Mouse (Mus musculus): ENCODE data around the gene Ap2m1.

Ap2m1 gene

DNA sequence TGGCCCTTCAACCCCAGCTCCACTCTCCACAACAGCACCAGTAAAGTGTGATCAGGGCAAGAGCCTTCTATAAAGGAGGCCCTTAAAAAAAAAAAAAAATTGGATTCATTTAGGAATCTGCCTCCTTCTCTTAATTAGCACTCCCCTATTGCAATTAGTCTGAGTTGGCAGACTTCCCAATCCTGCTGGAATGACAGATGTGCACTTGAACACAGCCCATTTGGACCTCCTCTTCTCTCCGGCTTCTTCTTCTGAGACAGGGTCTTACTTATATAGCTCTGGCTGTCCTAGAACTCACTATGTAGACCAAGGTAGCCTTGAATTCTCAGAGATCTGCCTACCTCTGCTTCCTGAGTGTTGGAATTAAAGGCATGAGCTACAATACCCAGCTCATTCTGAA, 5.9 kb upstream of the Ap2m1 start:
- DNase-seq (ENCODE audit: low spot score in 2 of 2), result no peak

GRCm38 (mm10) chr16:20530941-20531340, 4.3 kb upstream of the Ap2m1 start:
- DNase-seq (ENCODE audit: low spot score in 2 of 2), result no peak

DNA sequence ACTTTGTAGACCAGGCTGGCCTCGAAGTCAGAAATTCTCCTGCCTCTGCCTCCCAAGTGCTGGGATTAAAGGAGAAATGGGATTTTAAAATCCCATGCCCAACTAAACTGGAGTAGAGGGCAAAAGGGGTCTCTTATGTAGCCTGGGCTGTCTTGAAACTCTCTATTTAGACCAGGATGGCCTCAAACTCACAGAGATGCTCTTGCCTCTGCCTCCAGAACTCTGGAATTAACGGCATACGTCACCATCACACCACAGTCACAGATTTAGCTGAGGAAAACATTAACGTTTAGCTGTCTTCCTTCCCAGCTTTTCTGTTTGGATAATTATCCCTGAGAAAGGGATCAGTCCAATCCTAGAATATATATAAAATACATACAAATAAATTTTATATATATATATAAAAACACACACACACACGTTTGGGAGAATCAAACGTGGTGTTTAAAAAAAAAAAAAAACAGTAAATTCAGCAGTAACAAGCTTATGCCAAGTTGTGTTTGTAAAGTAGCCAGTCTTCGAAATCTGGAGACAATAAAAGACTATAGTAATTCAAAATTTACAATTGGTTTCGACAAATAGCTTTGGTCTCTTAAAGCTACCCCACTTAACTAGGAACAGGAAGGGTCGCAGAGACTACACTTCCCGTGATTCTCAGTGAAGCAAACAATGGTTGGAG, 522 bp upstream of the Ap2m1 start:
- no peak for DNase-seq (ENCODE audit: low spot score in 2 of 2)

DNA sequence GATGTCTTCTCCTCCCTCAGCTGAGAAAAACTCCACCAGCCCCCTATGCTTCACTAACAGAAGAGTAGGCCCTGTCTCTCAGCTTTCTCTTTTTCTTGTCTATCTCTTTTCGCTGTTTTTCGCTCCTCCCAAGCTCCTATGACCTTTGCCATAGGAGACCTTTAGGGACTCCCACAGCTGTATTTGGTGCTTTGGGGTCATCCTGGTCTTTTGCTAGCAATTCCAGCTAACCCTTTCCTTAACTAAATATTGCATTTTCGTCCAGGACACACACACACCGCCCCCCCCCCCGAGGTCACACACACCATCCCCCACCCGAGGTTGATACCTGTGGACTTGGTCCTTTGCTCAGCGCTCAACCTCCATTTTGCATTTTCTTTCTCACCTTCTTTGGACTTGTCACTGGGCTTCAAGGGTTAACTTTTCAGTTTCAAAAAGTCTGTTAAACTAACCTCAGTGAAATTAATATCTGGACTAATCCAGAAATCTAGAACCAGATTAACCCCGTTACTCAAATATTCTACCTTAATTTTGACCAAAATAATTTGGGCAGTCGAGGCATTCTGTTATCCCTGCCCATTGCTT, 895 bp downstream of the Ap2m1 start:
- DNase-seq (ENCODE audit: low spot score in 2 of 2), result no peak

DNA sequence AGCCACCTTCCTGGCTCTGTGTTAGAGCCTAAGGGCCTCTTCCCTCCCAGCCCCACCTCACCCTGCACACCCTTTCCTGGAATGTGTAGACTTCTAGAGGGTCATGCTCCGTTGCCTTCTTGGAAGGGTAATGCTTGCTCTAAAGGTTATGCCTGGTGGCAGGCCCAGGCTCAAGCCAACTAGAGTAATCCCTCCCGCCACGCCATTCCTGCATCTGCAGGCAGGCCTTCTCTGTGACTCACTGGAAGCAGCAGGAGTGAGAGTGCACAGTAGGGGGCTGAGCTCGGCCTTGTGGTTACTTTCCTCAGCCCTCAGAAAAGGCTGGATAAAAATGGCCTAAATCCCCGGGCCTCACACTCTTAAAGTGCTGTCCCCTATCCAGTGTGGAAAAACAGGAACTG, 1.8 kb downstream of the Ap2m1 start:
- DNase-seq (ENCODE audit: low spot score in 2 of 2), result peak in 1 of 2 experiments; percentile 33

DNA sequence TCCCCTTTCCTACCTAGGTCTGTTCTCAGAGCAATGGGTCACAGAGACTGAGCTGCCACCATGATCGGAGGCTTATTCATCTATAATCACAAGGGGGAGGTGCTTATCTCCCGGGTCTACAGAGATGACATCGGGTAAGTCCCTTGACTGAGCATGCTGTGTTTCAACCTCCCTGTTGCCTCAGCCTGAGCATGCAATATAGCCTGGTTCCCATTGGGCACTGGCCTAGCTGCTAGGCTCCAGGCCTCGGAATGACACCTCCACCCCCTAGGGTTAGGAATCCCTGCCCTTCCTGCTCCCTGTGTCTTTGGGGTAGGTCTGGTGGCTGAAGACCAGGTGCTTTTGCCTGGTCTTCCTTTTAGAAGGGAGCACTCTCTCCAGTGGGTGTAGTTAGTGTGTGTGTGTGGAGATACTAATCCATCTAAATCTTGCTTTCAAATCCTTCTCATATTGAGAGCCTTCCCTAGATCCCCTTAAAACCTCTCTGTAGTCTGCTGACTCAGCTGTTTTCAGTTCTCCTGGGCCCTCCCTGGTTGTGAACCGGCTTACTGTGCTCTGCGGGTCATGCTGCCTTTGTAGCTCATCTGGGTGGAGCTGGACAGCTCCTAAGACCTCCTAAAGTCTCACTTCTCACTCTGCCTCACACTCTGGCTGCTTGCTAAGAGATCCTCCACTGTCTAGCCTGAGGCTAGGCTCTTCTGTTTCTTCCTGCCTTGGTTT, 2.5 kb downstream of the Ap2m1 start:
- DNase-seq (ENCODE audit: low spot score in 2 of 2), result no peak

- DNase-seq (ENCODE audit: low spot score in 2 of 2), result no peak
Measured at GRCm38 (mm10) chr16:20539649-20540048, 4.4 kb downstream of the Ap2m1 start.

GRCm38 (mm10) chr16:20540438-20540837, 5.2 kb downstream of the Ap2m1 start:
- DNase-seq (ENCODE audit: low spot score in 2 of 2), result no peak

DNA sequence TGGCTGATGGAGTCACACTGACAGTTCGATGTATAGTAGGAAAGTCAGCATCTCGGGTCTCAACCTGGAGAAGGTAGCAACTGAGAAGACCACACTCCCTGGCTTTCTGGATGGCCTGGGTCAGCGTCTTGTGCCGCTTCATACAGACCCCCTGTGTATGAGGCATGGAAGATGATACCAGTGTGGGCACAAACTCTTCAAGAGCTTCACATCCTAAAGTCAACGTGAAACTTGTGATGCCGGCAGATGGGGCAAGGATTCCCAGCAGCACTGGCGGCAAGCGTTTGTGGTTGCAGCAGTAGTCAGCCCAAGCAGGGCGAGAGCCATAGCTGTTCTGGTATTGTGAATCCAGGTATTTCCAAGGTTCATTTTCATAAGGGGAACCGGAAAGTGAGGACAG, 10.4 kb downstream of the Ap2m1 start:
- DNase-seq (ENCODE audit: low spot score in 2 of 2), result no peak

DNA sequence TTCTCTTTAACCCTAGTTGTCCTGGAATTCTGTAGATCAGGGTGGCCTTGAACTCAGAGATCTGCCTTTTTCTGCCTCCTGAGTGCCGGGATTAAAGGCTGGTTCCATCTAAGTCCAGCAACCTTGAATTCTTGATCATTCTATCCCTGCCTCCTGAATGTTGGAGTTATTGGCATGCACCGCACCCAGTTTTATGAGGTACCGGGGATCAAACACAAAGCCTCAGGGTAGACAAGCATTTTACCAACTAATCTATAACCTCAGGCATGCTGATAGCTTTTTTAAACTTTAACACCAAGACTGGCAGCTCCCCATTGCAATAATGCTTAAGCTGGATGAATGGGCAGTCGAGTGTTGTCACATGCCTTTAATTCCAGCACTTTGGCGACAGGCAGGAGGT, 12.1 kb downstream of the Ap2m1 start:
- no peak for DNase-seq (ENCODE audit: low spot score in 2 of 2)

DNA sequence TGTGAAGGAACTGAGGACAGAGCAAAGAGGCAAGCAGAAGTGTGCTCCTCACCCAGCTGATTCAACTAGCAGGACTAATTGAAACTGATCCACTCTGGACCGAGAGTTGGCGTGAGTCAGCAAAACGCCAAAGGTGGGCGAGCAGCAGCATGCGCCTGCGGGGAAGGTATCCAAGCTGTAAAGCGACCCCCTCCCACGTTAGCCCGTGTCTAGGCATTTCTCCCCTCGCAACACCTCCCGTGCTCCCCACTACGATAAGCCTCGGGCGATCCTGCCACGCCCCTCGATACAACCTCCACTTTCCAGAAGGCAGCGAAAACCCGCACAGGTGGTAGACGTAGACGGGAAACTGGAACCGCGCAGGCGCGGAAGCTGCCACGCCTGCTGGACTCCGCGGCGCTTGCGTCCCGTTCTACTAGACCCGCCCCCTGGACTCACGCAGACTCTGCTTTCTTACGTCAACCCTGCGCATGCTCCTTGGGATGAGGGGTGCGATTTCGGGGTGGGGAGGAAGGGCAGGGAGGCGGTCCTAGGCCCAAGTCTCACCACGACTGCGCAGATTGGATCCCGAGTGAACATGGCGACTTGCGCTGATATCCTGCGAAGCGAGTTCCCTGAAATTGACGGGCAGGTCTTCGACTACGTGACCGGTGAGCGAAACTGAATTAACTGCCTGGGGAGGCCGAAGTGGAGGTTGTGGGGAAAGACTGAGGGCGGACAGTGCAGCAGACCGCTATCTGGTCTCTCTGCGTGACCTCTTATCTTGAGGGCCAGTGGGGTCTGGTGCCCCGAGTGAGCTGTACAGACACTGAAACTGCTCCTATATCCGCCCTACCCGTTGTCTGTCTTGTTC, 13.0 kb downstream of the Ap2m1 start, which contains the start of gene Abcf3:
Gene Abcf3, plus strand, starts transcription at position 482 of the 853 bp plus-strand sequence.
- DNase-seq (ENCODE audit: low spot score in 2 of 2), result peak; percentile 97 to 98

DNA sequence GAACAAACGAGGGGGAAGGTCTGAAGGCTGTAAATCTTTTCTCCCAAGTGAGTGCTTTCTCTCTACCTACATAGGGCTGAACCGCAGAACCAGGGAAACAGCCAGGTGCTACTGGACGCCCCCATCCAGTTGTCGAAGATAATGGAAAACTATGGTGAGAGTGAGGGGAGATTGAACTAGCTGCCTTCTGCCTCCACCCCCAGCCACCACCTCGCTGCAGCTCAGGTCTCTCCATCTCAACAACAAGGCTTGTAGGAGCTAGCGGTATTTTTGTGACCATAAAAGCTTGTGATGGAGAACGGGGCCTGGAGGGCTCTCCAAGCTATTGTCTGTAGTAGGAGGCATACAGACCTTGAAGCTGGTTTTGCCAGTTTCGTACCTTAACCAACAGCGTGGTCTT, 13.9 kb downstream of the Ap2m1 start:
- DNase-seq (ENCODE audit: low spot score in 2 of 2), result no peak

DNA sequence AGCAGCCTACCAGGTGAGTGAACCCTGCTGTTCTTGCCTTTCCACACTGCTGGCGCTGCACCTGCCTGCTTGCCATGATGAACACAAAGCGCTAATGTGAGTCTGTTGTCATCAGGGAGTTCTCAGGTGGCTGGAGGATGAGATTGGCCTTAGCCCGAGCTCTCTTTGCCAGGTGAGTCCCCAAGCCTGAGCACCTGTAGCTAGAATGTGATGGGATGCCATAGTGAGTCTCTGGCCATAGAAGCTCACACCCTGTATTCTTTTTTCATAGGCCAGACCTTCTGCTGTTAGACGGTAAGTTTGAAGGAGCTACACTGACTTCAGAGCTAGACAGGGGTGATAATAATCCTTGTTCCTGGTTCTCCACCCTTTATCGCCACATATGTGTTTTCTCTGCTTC, 16.4 kb downstream of the Ap2m1 start:
- no peak for DNase-seq (ENCODE audit: low spot score in 2 of 2)

GRCm38 (mm10) chr16:20552594-20552993, 17.3 kb downstream of the Ap2m1 start:
- DNase-seq (ENCODE audit: low spot score in 2 of 2), result no peak

DNA sequence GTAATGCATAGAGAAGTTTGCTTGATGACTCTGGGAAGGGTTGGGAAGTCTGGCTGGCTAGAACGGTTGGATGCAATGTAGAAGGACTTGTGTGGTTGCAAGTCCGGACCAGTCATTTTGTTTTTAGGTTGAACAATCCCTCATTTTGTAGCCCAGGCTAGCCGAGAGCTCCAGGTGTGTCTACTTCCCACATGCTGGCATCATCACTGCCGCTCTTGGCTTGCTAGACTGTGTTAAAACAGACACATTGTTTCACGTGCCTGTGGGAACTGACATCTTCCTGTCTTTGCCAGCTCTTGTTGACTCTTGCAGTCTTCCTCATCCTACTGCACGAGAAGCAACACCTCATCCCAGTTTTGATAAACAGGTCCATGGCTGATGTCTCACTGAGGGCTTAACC, 19.7 kb downstream of the Ap2m1 start:
- DNase-seq (ENCODE audit: low spot score in 2 of 2), result no peak

DNA sequence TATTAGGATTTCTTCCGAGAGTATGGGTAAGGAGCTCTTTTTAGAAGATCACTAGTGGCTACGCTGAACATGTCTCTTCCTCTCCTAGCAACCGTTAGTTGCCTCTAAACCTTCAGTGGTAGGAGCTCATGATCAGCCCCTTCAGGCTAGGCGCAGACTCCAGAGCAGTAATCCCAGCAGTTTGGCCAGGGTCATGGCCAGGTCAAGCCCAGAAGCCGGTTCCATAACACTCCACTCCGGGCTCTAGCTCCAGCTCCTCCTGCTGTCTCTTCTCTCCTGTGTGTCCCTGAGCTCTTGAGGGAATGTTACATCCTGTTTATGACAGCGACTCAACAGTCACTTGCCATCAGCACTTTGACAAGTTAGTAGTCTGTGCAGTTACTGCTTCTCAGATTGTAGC, 22.1 kb downstream of the Ap2m1 start:
- no peak for DNase-seq (ENCODE audit: low spot score in 2 of 2)

DNA sequence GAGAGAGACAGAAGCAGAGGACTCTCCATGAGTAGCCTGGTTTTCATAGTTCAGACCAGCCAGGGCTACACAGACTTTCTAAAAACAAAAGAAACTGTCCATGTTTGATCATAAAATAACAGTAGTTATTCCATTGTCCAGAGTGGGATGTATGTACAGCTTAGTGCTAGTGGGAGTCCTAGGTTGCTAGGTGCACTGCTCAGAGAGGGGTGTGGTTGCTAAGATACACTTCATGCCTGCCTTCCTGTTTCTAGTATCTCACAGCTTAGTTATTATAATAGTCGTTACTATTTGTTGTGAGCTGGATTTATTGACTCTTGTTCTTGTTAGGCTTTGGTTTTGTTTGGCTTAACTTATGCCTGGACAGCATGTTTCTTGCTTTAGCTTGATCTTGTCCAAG, 29.8 kb downstream of the Ap2m1 start:
- DNase-seq (ENCODE audit: low spot score in 2 of 2), result no peak

- peak; percentile 36 to 52 for DNase-seq (ENCODE audit: low spot score in 2 of 2)
Measured at GRCm38 (mm10) chr16:20589366-20589938, 54.2 kb downstream of the Ap2m1 start, which contains the start of gene Vwa5b2. Vwa5b2 (plus strand) TSS chr16:20589471.

GRCm38 (mm10) chr16:20589939-20590679, 54.8 kb downstream of the Ap2m1 start:
- DNase-seq (ENCODE audit: low spot score in 2 of 2), result peak; percentile 54 to 66

DNA sequence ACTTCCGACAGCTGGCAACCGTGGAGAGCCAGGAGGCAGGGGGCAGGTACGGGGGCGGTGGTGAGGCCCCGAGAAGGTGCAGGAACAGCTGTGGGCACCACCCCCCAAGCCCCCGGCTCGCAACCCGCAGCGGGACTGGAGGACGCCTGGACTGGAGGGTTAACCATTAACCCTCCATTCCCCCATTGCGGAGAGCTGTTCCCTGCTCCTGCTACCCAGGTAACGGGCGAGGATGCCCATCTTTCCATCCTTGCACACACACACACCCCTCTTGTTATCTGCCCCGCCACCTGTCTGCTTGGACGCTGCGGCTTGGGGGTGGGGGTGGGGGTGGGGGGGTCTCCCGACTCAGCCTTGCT, 55.4 kb downstream of the Ap2m1 start:
- DNase-seq (ENCODE audit: low spot score in 2 of 2), result no peak

DNA sequence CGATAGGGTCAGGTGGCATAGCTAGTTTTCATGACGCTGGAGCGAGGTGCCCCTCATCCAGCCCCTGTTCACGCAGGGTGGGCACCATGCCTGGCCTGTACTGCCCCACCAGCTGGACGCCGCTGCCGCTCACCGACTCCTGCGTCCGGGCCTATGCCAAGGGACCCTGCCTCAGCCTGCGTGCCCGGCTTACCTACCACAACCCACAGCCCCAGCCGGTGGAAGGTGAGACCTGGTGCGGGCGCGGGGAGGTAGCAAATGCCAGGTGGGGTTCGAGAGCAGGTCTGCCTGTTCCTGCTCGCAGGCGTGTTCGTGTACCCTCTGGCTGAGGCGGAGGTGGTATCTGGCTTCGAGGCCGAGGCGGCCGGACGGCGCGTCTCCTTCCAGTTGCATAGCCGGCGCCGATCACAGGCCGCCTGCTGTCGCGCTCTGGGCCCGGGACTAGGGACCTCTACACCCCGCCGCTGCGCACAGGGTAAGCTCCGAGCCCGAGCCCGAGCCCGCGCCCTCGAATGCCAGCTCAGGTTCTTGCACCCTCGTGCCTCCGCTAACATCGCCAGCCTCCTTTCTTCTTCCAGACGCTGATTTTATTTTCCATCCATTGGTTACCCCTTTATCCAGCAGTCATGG, 55.9 kb downstream of the Ap2m1 start:
- no peak for DNase-seq (ENCODE audit: low spot score in 2 of 2)
